Mouse (Mus musculus): Measurements from ENCODE around the gene Igf2bp3. TPM values are rescaled to one million over a fixed set of nuclear protein-coding genes. Genes with fewer than 3 reads are reported as not detected.
A peak's percentile ranks its signal among the peaks of the same experiment; 100 is the strongest.

The Igf2bp3 gene
- polyA plus RNA-seq, 1 experiment, result 85.8 TPM

- TF ChIP-seq EP300 (IDR thresholded peaks at IDR 0.05; ENCODE audit: insufficient read depth, low read depth, low read length) (peak; percentile 88), CTCF (IDR thresholded peaks at IDR 0.05; ENCODE audit: low read depth, low read length) (no peak)
- Histone ChIP-seq H3K9me3 (replicated peaks; ENCODE audit: control insufficient read depth, insufficient read depth, low read length, poor library complexity, severe bottlenecking) (no peaks in the 10 kb centered on the region), H3K27ac (ENCODE audit: insufficient read depth, low read length) (peak overlapping the region; percentile 84), H3K4me1 (ENCODE audit: control insufficient read depth, insufficient read depth, low read length) (peaks cover 1% of the 10 kb centered on the region), H3K36me3 (ENCODE audit: control insufficient read depth, insufficient read depth, low read length, poor library complexity, severe bottlenecking) (no peaks in the 10 kb centered on the region), H3K9ac (ENCODE audit: low read depth, poor library complexity, severe bottlenecking) (no peak overlapping the region), H3K4me3 (ENCODE audit: low read depth, low read length) (no peak overlapping the region), H3K27me3 (ENCODE audit: control insufficient read depth, insufficient read depth, low read length, poor library complexity, severe bottlenecking) (no peaks in the 10 kb centered on the region)
Measured at GRCm38 (mm10) chr6:49099086-49099485, 115.7 kb downstream of the Igf2bp3 start.

- Histone ChIP-seq H3K27me3 (ENCODE audit: control insufficient read depth, insufficient read depth, low read length, poor library complexity, severe bottlenecking) (no peaks in the 10 kb centered on the region), H3K4me3 (ENCODE audit: low read depth, low read length) (no peak overlapping the region), H3K9ac (ENCODE audit: low read depth, poor library complexity, severe bottlenecking) (no peak overlapping the region), H3K36me3 (ENCODE audit: control insufficient read depth, insufficient read depth, low read length, poor library complexity, severe bottlenecking) (peaks cover 2% of the 10 kb centered on the region; the same call in 1 of the 2 replicates), H3K4me1 (ENCODE audit: control insufficient read depth, insufficient read depth, low read length) (peaks cover 1% of the 10 kb centered on the region), H3K9me3 (replicated peaks; ENCODE audit: control insufficient read depth, insufficient read depth, low read length, poor library complexity, severe bottlenecking) (no peaks in the 10 kb centered on the region), H3K27ac (ENCODE audit: insufficient read depth, low read length) (no peak overlapping the region)
- TF ChIP-seq EP300 (IDR thresholded peaks at IDR 0.05; ENCODE audit: insufficient read depth, low read depth, low read length) (no peak), CTCF (IDR thresholded peaks at IDR 0.05; ENCODE audit: low read depth, low read length) (no peak), POLR2A (IDR thresholded peaks at IDR 0.05; ENCODE audit: insufficient read depth, low read length) (no peak)
Measured at GRCm38 (mm10) chr6:49097596-49098110, 117.1 kb downstream of the Igf2bp3 start.

DNA sequence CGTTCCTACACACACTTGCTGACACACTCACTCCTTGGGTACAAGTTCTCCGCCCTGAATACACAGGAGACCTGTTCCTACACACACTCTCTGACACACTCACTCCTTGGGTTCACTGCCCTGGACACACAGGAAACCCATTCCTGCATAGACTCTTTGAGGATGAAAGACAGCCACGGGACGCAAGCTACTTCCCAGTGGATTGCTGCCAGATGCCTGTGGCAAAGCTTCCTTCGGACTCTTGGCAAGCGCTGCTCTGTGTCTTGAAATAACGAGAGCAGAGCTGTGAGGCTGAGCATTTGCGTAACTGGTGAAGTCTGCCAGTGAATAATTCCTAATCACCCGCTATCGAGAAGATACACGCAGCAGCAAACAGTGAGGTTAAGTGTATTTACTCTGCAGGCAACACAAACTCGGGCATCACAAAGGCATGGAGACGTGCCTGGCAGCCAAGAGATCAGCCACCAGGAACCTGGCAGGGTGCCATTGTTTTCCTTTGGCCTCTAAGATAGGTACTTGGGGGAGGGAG lies 117.8 kb downstream of the Igf2bp3 start:
- Histone ChIP-seq H3K4me3 (ENCODE audit: low read depth, low read length) (no peak overlapping the region), H3K27ac (ENCODE audit: insufficient read depth, low read length) (no peak overlapping the region), H3K9ac (ENCODE audit: low read depth, poor library complexity, severe bottlenecking) (no peak overlapping the region), H3K27me3 (ENCODE audit: control insufficient read depth, insufficient read depth, low read length, poor library complexity, severe bottlenecking) (no peaks in the 10 kb centered on the region), H3K4me1 (ENCODE audit: control insufficient read depth, insufficient read depth, low read length) (peaks cover 1% of the 10 kb centered on the region), H3K9me3 (replicated peaks; ENCODE audit: control insufficient read depth, insufficient read depth, low read length, poor library complexity, severe bottlenecking) (no peaks in the 10 kb centered on the region), H3K36me3 (ENCODE audit: control insufficient read depth, insufficient read depth, low read length, poor library complexity, severe bottlenecking) (peaks cover 2% of the 10 kb centered on the region; the same call in 1 of the 2 replicates)
- no peak for TF ChIP-seq CTCF (IDR thresholded peaks at IDR 0.05; ENCODE audit: low read depth, low read length)
- no peak for TF ChIP-seq EP300 (IDR thresholded peaks at IDR 0.05; ENCODE audit: insufficient read depth, low read depth, low read length)
- no peak for TF ChIP-seq POLR2A (IDR thresholded peaks at IDR 0.05; ENCODE audit: insufficient read depth, low read length)

DNA sequence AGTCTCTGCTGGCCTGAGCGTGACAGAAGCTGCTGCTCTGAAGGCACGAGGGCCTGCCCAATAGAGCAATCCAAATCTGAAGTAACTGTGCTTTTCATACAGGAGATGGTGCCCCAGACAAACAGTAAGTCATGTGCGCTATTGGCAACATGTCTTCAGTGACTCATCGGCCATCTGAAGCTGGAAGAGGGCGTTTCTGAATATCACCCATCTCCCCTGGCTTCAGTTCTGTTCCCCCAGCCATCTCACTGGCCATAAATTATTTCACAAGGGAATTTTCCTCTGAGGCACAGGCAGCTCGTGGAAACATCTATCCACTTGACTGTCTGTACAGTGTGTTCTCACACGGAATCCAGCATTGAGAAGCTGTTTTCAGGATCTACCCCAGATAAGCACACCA lies 118.3 kb downstream of the Igf2bp3 start:
- H3K36me3 ChIP-seq (ENCODE audit: control insufficient read depth, insufficient read depth, low read length, poor library complexity, severe bottlenecking), result peaks cover 2% of the 10 kb centered on the region; the same call in 1 of the 2 replicates
- H3K4me3 ChIP-seq (ENCODE audit: low read depth, low read length), result no peak overlapping the region
- no peak overlapping the region for H3K9ac ChIP-seq (ENCODE audit: low read depth, poor library complexity, severe bottlenecking)
- no peaks in the 10 kb centered on the region for H3K27me3 ChIP-seq (ENCODE audit: control insufficient read depth, insufficient read depth, low read length, poor library complexity, severe bottlenecking)
- no peaks in the 10 kb centered on the region for H3K9me3 ChIP-seq (replicated peaks; ENCODE audit: control insufficient read depth, insufficient read depth, low read length, poor library complexity, severe bottlenecking)
- H3K27ac ChIP-seq (ENCODE audit: insufficient read depth, low read length), result no peak overlapping the region
- peaks cover 1% of the 10 kb centered on the region for H3K4me1 ChIP-seq (ENCODE audit: control insufficient read depth, insufficient read depth, low read length)
- TF ChIP-seq CTCF (IDR thresholded peaks at IDR 0.05; ENCODE audit: low read depth, low read length) (no peak), POLR2A (IDR thresholded peaks at IDR 0.05; ENCODE audit: insufficient read depth, low read length) (no peak), EP300 (IDR thresholded peaks at IDR 0.05; ENCODE audit: insufficient read depth, low read depth, low read length) (no peak)

DNA sequence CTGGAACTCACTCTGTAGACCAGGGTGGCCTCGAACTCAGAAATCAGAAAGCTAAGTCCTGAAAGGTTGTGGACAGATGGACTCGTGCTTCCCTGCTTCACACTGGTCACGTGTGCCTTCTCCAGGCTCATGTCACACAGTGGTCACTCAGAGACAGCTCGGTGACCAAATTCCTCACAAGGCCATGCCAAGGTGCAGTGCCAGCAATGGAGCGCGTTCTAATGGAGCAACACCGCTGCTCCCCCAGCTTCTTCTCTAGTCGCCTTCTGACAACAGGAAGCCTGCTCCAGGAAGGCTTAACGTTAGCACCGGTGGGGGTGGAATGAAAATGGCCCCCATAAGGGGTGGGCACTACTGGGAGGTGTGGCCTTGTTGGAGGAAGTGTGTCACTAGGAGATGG lies 119.8 kb downstream of the Igf2bp3 start:
- no peak overlapping the region for H3K9ac ChIP-seq (ENCODE audit: low read depth, poor library complexity, severe bottlenecking)
- H3K4me3 ChIP-seq (ENCODE audit: low read depth, low read length), result no peak overlapping the region
- no peaks in the 10 kb centered on the region for H3K27me3 ChIP-seq (ENCODE audit: control insufficient read depth, insufficient read depth, low read length, poor library complexity, severe bottlenecking)
- H3K9me3 ChIP-seq (replicated peaks; ENCODE audit: control insufficient read depth, insufficient read depth, low read length, poor library complexity, severe bottlenecking), result no peaks in the 10 kb centered on the region
- peaks cover 14% of the 10 kb centered on the region for H3K36me3 ChIP-seq (ENCODE audit: control insufficient read depth, insufficient read depth, low read length, poor library complexity, severe bottlenecking)
- TF ChIP-seq EP300 (IDR thresholded peaks at IDR 0.05; ENCODE audit: insufficient read depth, low read depth, low read length) (no peak), CTCF (IDR thresholded peaks at IDR 0.05; ENCODE audit: low read depth, low read length) (no peak), POLR2A (IDR thresholded peaks at IDR 0.05; ENCODE audit: insufficient read depth, low read length) (no peak)
- no peak overlapping the region for H3K27ac ChIP-seq (ENCODE audit: insufficient read depth, low read length)
- H3K4me1 ChIP-seq (ENCODE audit: control insufficient read depth, insufficient read depth, low read length), result peaks cover 1% of the 10 kb centered on the region

DNA sequence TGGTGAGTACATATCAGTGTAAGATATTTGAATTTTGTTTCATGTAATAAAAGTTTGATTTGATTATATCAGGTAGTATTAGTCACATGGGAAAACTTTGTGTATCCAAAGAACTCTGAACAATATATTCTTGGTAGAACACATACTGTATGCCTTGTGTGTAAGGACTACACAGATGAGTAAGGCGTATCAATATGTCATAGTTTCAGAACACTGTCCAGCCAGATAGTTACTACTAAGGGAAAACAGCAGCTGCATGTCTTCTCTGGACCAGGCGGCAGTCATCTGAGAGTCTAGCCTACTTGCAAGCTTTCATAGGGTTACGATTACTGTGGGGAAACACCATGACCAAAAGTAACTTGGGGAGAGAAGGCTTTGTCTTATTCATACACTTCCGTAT lies 131.7 kb downstream of the Igf2bp3 start:
- no peaks in the 10 kb centered on the region for H3K27me3 ChIP-seq (ENCODE audit: control insufficient read depth, insufficient read depth, low read length, poor library complexity, severe bottlenecking)
- H3K36me3 ChIP-seq (ENCODE audit: control insufficient read depth, insufficient read depth, low read length, poor library complexity, severe bottlenecking), result peaks cover 41% of the 10 kb centered on the region
- TF ChIP-seq POLR2A (IDR thresholded peaks at IDR 0.05; ENCODE audit: insufficient read depth, low read length) (no peak), CTCF (IDR thresholded peaks at IDR 0.05; ENCODE audit: low read depth, low read length) (no peak), EP300 (IDR thresholded peaks at IDR 0.05; ENCODE audit: insufficient read depth, low read depth, low read length) (no peak)
- H3K9ac ChIP-seq (ENCODE audit: low read depth, poor library complexity, severe bottlenecking), result no peak overlapping the region
- H3K27ac ChIP-seq (ENCODE audit: insufficient read depth, low read length), result no peak overlapping the region
- H3K4me1 ChIP-seq (ENCODE audit: control insufficient read depth, insufficient read depth, low read length), result peaks cover 4% of the 10 kb centered on the region
- no peak overlapping the region for H3K4me3 ChIP-seq (ENCODE audit: low read depth, low read length)
- no peaks in the 10 kb centered on the region for H3K9me3 ChIP-seq (replicated peaks; ENCODE audit: control insufficient read depth, insufficient read depth, low read length, poor library complexity, severe bottlenecking)
